Mouse (Mus musculus): Measurements from ENCODE around the gene Rpp21. TPM values are rescaled to one million over a fixed set of nuclear protein-coding genes. Genes with fewer than 3 reads are reported as not detected.

The Rpp21 gene
- polyA plus RNA-seq, 2 experiments, result 73.2 to 123 TPM

DNA sequence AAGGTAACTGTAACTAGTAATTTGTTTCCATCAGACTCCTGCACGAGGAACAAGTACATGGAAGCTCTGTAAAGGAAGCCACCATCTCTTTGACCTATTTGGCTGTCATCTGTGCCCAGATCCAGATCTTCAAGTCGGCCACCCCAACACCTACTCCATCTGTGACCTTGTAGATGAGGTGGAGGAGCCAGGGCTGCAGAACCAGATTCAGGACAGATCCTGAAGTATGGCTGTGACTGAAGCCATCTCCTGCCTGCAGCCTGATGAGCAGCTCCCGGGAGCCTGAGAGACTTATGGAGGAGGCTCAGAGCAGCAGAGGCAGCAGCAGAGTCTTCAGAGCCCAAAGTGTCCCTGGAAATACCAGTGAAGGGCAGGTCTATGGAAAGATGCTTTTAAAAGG, 33.4 kb downstream of the Rpp21 start:
- H3K9me3 ChIP-seq (ENCODE audit: control insufficient read depth, low read length), result no peaks in the 10 kb centered on the region
- no peak overlapping the region for H3K9ac ChIP-seq (ENCODE audit: low read depth, low read length, severe bottlenecking)
- DNase-seq (ENCODE audit: low spot score), result no peak
- H3K36me3 ChIP-seq (ENCODE audit: control insufficient read depth, insufficient read depth, low read length), result no peaks in the 10 kb centered on the region
- no peak overlapping the region for H3K27ac ChIP-seq (replicated peaks; ENCODE audit: low read depth, low read length)
- no peak for ATAC-seq (ENCODE audit: low FRiP score, low read depth)
- H3K4me2 ChIP-seq (replicated peaks; ENCODE audit: low read depth, low read length, severe bottlenecking), result no peak overlapping the region
- H3K4me1 ChIP-seq (ENCODE audit: control insufficient read depth, insufficient read depth, low read length), result no peaks in the 10 kb centered on the region
- no peak for TF ChIP-seq POLR2A (IDR thresholded peaks at IDR 0.05; ENCODE audit: borderline replicate concordance, extremely low read depth, insufficient read depth, insufficient read length)
- WGBS, result 50% methylated on average over 3 of the region's 3 CpGs
- no peak overlapping the region for H3K4me3 ChIP-seq (replicated peaks; ENCODE audit: low read length)
- peaks cover 58% of the 10 kb centered on the region for H3K27me3 ChIP-seq (ENCODE audit: control insufficient read depth, insufficient read depth, low read length)

- no peak overlapping the region for H3K4me3 ChIP-seq (replicated peaks; ENCODE audit: low read length)
- H3K27ac ChIP-seq (replicated peaks; ENCODE audit: low read depth, low read length), result no peak overlapping the region
- DNase-seq (ENCODE audit: low spot score), result no peak
- H3K27me3 ChIP-seq (ENCODE audit: control insufficient read depth, insufficient read depth, low read length), result peaks cover 48% of the 10 kb centered on the region
- no peak for ATAC-seq (ENCODE audit: low FRiP score, low read depth)
- no peak overlapping the region for H3K9ac ChIP-seq (ENCODE audit: low read depth, low read length, severe bottlenecking)
- TF ChIP-seq POLR2A (IDR thresholded peaks at IDR 0.05; ENCODE audit: borderline replicate concordance, extremely low read depth, insufficient read depth, insufficient read length), result no peak
- H3K36me3 ChIP-seq (ENCODE audit: control insufficient read depth, insufficient read depth, low read length), result no peaks in the 10 kb centered on the region
- no peaks in the 10 kb centered on the region for H3K4me1 ChIP-seq (ENCODE audit: control insufficient read depth, insufficient read depth, low read length)
- no peaks in the 10 kb centered on the region for H3K9me3 ChIP-seq (ENCODE audit: control insufficient read depth, low read length)
- 46% methylated on average over 5 of the region's 5 CpGs for WGBS
- no peak overlapping the region for H3K4me2 ChIP-seq (replicated peaks; ENCODE audit: low read depth, low read length, severe bottlenecking)
Observed at GRCm38 (mm10) chr17:36218594-36219155, 39.2 kb downstream of the Rpp21 start.

DNA sequence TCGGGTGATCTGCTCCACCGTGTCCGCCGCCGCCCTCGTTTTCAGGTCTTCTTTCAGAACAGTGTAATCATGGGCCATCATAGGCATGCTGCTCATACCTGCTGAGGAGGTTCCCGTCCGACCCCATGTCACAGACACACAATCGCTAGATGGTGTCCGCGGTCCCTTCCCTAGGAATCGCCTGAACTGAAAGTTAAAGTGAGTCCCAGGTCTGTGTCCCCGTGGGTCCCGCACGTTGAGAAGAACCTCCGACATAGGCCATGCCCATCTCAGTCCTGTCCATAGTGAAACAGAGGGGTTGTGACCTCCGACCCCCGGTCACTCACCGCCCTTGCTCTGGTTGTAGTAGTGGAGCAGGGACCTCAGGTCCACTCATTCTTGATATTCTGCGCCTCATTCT, 42.3 kb downstream of the Rpp21 start:
- Histone ChIP-seq H3K4me3 (replicated peaks; ENCODE audit: low read length) (no peak overlapping the region), H3K27me3 (ENCODE audit: control insufficient read depth, insufficient read depth, low read length) (peaks cover 55% of the 10 kb centered on the region), H3K4me2 (replicated peaks; ENCODE audit: low read depth, low read length, severe bottlenecking) (no peak overlapping the region), H3K36me3 (ENCODE audit: control insufficient read depth, insufficient read depth, low read length) (no peaks in the 10 kb centered on the region), H3K4me1 (ENCODE audit: control insufficient read depth, insufficient read depth, low read length) (no peaks in the 10 kb centered on the region), H3K27ac (replicated peaks; ENCODE audit: low read depth, low read length) (no peak overlapping the region), H3K9ac (ENCODE audit: low read depth, low read length, severe bottlenecking) (no peak overlapping the region), H3K9me3 (ENCODE audit: control insufficient read depth, low read length) (no peaks in the 10 kb centered on the region)
- DNase-seq (ENCODE audit: low spot score) (no peak), ATAC-seq (ENCODE audit: low FRiP score, low read depth) (no peak)
- TF ChIP-seq POLR2A (IDR thresholded peaks at IDR 0.05; ENCODE audit: borderline replicate concordance, extremely low read depth, insufficient read depth, insufficient read length), result no peak
- WGBS, result 8% methylated on average over 20 of the region's 20 CpGs

DNA sequence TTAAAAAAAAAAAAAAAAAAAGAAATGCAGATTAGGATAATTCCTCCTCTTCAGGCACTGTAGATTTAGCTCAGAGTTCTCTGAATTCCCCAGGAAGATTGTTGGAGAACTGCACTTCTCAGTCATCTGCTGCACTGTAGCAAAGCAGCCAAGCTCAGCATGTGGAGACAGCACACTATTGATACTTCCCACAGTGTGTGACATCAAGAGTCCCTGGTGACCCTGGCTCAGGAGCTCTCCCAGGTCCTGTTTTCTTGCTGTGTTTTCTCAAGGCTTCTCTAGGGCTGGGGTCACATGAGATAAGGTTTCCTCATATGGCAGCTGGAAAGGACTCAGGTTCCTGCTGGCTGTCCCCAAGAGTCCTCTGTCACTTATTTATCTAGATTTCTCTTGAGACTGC, 51.0 kb downstream of the Rpp21 start:
- Histone ChIP-seq H3K9ac (ENCODE audit: low read depth, low read length, severe bottlenecking) (no peak overlapping the region), H3K4me1 (ENCODE audit: control insufficient read depth, insufficient read depth, low read length) (no peaks in the 10 kb centered on the region), H3K36me3 (ENCODE audit: control insufficient read depth, insufficient read depth, low read length) (no peaks in the 10 kb centered on the region), H3K27me3 (ENCODE audit: control insufficient read depth, insufficient read depth, low read length) (peaks cover 41% of the 10 kb centered on the region), H3K9me3 (ENCODE audit: control insufficient read depth, low read length) (no peaks in the 10 kb centered on the region), H3K4me3 (replicated peaks; ENCODE audit: low read length) (no peak overlapping the region), H3K4me2 (replicated peaks; ENCODE audit: low read depth, low read length, severe bottlenecking) (no peak overlapping the region), H3K27ac (replicated peaks; ENCODE audit: low read depth, low read length) (no peak overlapping the region)
- TF ChIP-seq POLR2A (IDR thresholded peaks at IDR 0.05; ENCODE audit: borderline replicate concordance, extremely low read depth, insufficient read depth, insufficient read length), result no peak
- DNase-seq (ENCODE audit: low spot score) (no peak), ATAC-seq (ENCODE audit: low FRiP score, low read depth) (no peak)

- DNase-seq (ENCODE audit: low spot score) (no peak), ATAC-seq (ENCODE audit: low FRiP score, low read depth) (no peak)
- H3K4me1 ChIP-seq (ENCODE audit: control insufficient read depth, insufficient read depth, low read length), result no peaks in the 10 kb centered on the region
- H3K9ac ChIP-seq (ENCODE audit: low read depth, low read length, severe bottlenecking), result 0 out of 2 replicates have a peak overlapping the region, but pooled peaks have one; percentile 29
- H3K9me3 ChIP-seq (ENCODE audit: control insufficient read depth, low read length), result no peaks in the 10 kb centered on the region
- H3K4me3 ChIP-seq (replicated peaks; ENCODE audit: low read length), result peak overlapping the region; percentile 29
- peaks cover 38% of the 10 kb centered on the region for H3K27me3 ChIP-seq (ENCODE audit: control insufficient read depth, insufficient read depth, low read length)
- TF ChIP-seq POLR2A (IDR thresholded peaks at IDR 0.05; ENCODE audit: borderline replicate concordance, extremely low read depth, insufficient read depth, insufficient read length), result no peak
- H3K36me3 ChIP-seq (ENCODE audit: control insufficient read depth, insufficient read depth, low read length), result no peaks in the 10 kb centered on the region
- under 1% methylated on average over 23 of the region's 41 CpGs for WGBS
- no peak overlapping the region for H3K27ac ChIP-seq (replicated peaks; ENCODE audit: low read depth, low read length)
- H3K4me2 ChIP-seq (replicated peaks; ENCODE audit: low read depth, low read length, severe bottlenecking), result peak overlapping the region; percentile 40
Observed at GRCm38 (mm10) chr17:36205862-36206261, 52.0 kb downstream of the Rpp21 start.

Other genes with a start within 250 kb of the Rpp21 start
- 0.14 and 0.42 TPM in 2 replicates for gene H2-T24, start 237.5 kb downstream of the Rpp21 start, polyA plus RNA-seq (2012; rRNA removed)
- gene H2-T24, start 237.5 kb downstream of the Rpp21 start, polyA plus RNA-seq (2014; fragmentation: Nextera tagmentation; extraction: Ambion mirVana), result 1.5 and 3.3 TPM in 2 replicates
- gene H2-T23, start 225.2 kb downstream of the Rpp21 start, polyA plus RNA-seq (2012; rRNA removed), result 13.5 and 15.0 TPM in 2 replicates
- gene H2-T23, start 225.2 kb downstream of the Rpp21 start, polyA plus RNA-seq (2014; fragmentation: Nextera tagmentation; extraction: Ambion mirVana), result 10.0 and 10.8 TPM in 2 replicates
- 27.4 and 29.0 TPM in 2 replicates for gene H2-T22, start 215.3 kb downstream of the Rpp21 start, polyA plus RNA-seq (2012; rRNA removed)
- 23.4 and 26.6 TPM in 2 replicates for gene H2-T22, start 215.3 kb downstream of the Rpp21 start, polyA plus RNA-seq (2014; fragmentation: Nextera tagmentation; extraction: Ambion mirVana)
- not detected in 2 replicates for gene Gm6034, start 215.1 kb downstream of the Rpp21 start, polyA plus RNA-seq (2012; rRNA removed)
- gene Gm6034, start 215.1 kb downstream of the Rpp21 start, polyA plus RNA-seq (2014; fragmentation: Nextera tagmentation; extraction: Ambion mirVana), result not detected in 2 replicates
- 0.12 and 0.21 TPM in 2 replicates for gene Gm11127, start 199.7 kb downstream of the Rpp21 start, polyA plus RNA-seq (2012; rRNA removed)
- gene Gm11127, start 199.7 kb downstream of the Rpp21 start, polyA plus RNA-seq (2014; fragmentation: Nextera tagmentation; extraction: Ambion mirVana), result not detected in 2 replicates
- gene Gm19684, start 136.4 kb downstream of the Rpp21 start, polyA plus RNA-seq (2012; rRNA removed), result not detected in 2 replicates
- gene Gm19684, start 136.4 kb downstream of the Rpp21 start, polyA plus RNA-seq (2014; fragmentation: Nextera tagmentation; extraction: Ambion mirVana), result not detected in 2 replicates
- gene Gm7030, start 128.6 kb downstream of the Rpp21 start, polyA plus RNA-seq (2012; rRNA removed), result not detected in 2 replicates
- not detected in 2 replicates for gene Gm7030, start 128.6 kb downstream of the Rpp21 start, polyA plus RNA-seq (2014; fragmentation: Nextera tagmentation; extraction: Ambion mirVana)
- gene Gm8909, start 89.5 kb downstream of the Rpp21 start, polyA plus RNA-seq (2012; rRNA removed), result 0.05 TPM in 1 of 2 replicates, not detected in the other
- not detected in 2 replicates for gene Gm8909, start 89.5 kb downstream of the Rpp21 start, polyA plus RNA-seq (2014; fragmentation: Nextera tagmentation; extraction: Ambion mirVana)
- 0.09 TPM in 1 of 2 replicates, not detected in the other for gene H2-T3, start 67.8 kb downstream of the Rpp21 start, polyA plus RNA-seq (2012; rRNA removed)
- not detected in 2 replicates for gene H2-T3, start 67.8 kb downstream of the Rpp21 start, polyA plus RNA-seq (2014; fragmentation: Nextera tagmentation; extraction: Ambion mirVana)
- 42.6 and 44.6 TPM in 2 replicates for gene Trim39, start 14.2 kb upstream of the Rpp21 start, polyA plus RNA-seq (2012; rRNA removed)
- gene Trim39, start 14.2 kb upstream of the Rpp21 start, polyA plus RNA-seq (2014; fragmentation: Nextera tagmentation; extraction: Ambion mirVana), result 14.5 and 16.9 TPM in 2 replicates
- not detected in 2 replicates for gene H2-M10.2, start 28.4 kb upstream of the Rpp21 start, polyA plus RNA-seq (2012; rRNA removed)
- gene H2-M10.2, start 28.4 kb upstream of the Rpp21 start, polyA plus RNA-seq (2014; fragmentation: Nextera tagmentation; extraction: Ambion mirVana), result not detected in 2 replicates
- not detected in 2 replicates for gene H2-M10.1, start 68.1 kb upstream of the Rpp21 start, polyA plus RNA-seq (2012; rRNA removed)
- not detected in 2 replicates for gene H2-M10.1, start 68.1 kb upstream of the Rpp21 start, polyA plus RNA-seq (2014; fragmentation: Nextera tagmentation; extraction: Ambion mirVana)
- gene H2-M10.3, start 110.3 kb upstream of the Rpp21 start, polyA plus RNA-seq (2012; rRNA removed), result not detected in 2 replicates
- not detected in 2 replicates for gene H2-M10.3, start 110.3 kb upstream of the Rpp21 start, polyA plus RNA-seq (2014; fragmentation: Nextera tagmentation; extraction: Ambion mirVana)
- gene H2-M10.4, start 204.3 kb upstream of the Rpp21 start, polyA plus RNA-seq (2012; rRNA removed), result not detected in 2 replicates
- gene H2-M10.4, start 204.3 kb upstream of the Rpp21 start, polyA plus RNA-seq (2014; fragmentation: Nextera tagmentation; extraction: Ambion mirVana), result not detected in 2 replicates

All from limb, embryonic 14.5 days (tissue).